Mouse (Mus musculus) testis, adult 2 months (tissue): Measurements from ENCODE around the gene Bcas3. TPM values are rescaled to one million over a fixed set of nuclear protein-coding genes. Genes with fewer than 3 reads are reported as not detected.

Experiments used
- H3K27ac ChIP-seq: fragments of 200-500 bp; 2 replicates; pipeline ENCODE4 v1.5.1; 2012; ENCODE audit warnings: low read depth, low read length; ENCODE audit not compliant: control insufficient read depth, insufficient read depth
- H3K27me3 ChIP-seq: fragments of 200-500 bp; 2 replicates; pipeline ENCODE4 v1.6.1; 2012; ENCODE audit warnings: mild to moderate bottlenecking, low read length, moderate library complexity; ENCODE audit not compliant: control insufficient read depth, insufficient read depth
- H3K36me3 ChIP-seq: fragments of 200-500 bp; 2 replicates; pipeline ENCODE4 v1.6.1; 2012; ENCODE audit warnings: mild to moderate bottlenecking, low read length; ENCODE audit not compliant: control insufficient read depth, insufficient read depth
- H3K4me1 ChIP-seq: fragments of 200-500 bp; 2 replicates; pipeline ENCODE4 v1.6.1; 2012; ENCODE audit warnings: low read length; ENCODE audit not compliant: control insufficient read depth, insufficient read depth
- H3K4me3 ChIP-seq: fragments of 200-500 bp; 2 replicates; pipeline ENCODE4 v1.5.1; 2012; ENCODE audit warnings: low read depth, mild to moderate bottlenecking, low read length, moderate library complexity, mixed read lengths; ENCODE audit not compliant: control insufficient read depth
- CTCF ChIP-seq: fragments of 200-500 bp; IDR thresholded peaks from 2 replicates; pipeline ENCODE4 v1.5.1; 2012; ENCODE audit warnings: low read depth, mild to moderate bottlenecking, inconsistent platforms, low read length, moderate library complexity; ENCODE audit not compliant: control insufficient read depth, insufficient read depth, insufficient replicate concordance
- POLR2A ChIP-seq: fragments of 200-500 bp; IDR thresholded peaks from 2 replicates; pipeline ENCODE4 v1.6.1; 2012; ENCODE audit warnings: low read depth, mild to moderate bottlenecking, inconsistent platforms, low read length, moderate library complexity; ENCODE audit not compliant: control insufficient read depth
- polyA plus RNA-seq: library from polyadenylated mRNA; depleted of rRNA; stranded (reverse); fragments of >200 nt; gene quantifications from 2 replicates; pipeline ENCODE4 v1.2.3, GENCODE M21; 2012

Bcas3 gene
- polyA plus RNA-seq, 1 experiment: 23.4 TPM

DNA sequence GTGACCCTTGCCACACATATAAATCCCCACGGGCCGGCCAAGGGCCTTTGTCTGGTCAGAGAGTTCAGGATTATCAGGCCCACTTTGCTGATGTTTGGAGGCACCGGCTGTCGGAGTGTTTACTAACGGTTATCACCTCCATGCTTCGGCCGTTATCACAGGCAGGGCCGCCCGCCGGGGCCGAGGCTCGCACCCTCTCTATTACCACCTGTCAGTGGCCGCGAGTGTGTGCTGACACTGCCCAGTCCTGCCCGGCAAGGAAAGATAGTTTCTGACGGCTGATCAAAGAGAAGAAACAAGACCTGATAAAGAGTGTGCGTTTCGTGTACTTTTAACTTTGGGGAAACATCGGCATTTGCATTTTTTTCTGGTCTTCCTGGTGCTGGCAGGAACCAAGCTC is 446.9 kb downstream of the Bcas3 start:
- Histone ChIP-seq H3K36me3 (no peaks in the 10 kb centered on the region), H3K27ac (no peak overlapping the region), H3K4me3 (no peak overlapping the region), H3K27me3 (no peaks in the 10 kb centered on the region), H3K4me1 (no peaks in the 10 kb centered on the region)
- TF ChIP-seq CTCF (no peak), POLR2A (no peak)

DNA sequence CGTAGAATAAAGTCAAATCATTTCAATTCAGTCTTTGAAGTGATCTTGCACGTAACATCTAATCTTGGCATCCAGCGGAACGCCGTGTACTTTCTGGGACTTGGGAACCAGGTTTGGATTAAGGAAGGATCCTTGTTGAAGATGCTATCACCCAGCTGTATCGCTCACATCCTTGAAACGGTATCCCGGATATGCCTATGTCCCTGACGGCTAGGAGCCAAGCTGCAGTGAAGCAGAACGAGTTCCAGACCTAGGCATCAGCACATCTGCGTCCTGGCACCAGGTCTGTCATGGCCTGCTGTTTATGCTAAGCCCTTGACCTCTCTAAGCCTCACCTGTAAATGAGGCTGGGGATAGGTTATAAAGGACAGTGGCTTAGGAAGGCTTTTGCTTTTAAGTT is 447.4 kb downstream of the Bcas3 start:
- no peak overlapping the region for H3K4me3 ChIP-seq
- H3K36me3 ChIP-seq: no peaks in the 10 kb centered on the region
- no peaks in the 10 kb centered on the region for H3K4me1 ChIP-seq
- TF ChIP-seq POLR2A: no peak
- no peak for TF ChIP-seq CTCF
- H3K27me3 ChIP-seq: no peaks in the 10 kb centered on the region
- H3K27ac ChIP-seq: no peak overlapping the region

DNA sequence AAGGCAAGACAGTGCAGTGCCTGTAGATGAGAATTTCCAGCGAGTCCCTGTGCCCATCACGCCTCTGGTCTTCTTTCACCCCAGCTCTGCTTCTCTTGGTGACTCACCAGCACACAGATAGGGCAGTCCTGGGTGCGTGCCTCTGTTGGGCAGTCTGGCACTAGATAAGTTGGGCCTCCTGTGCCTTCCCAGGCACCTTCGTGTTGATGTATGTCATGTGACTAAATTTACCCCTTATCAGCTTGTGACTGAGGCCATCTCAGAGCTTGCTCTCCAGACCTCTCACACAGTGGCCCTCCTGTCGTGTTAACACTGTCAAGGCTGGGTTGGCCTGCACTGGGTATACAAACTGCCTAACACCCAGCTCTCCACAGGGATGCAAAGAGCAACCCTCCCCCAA is 451.1 kb downstream of the Bcas3 start:
- Histone ChIP-seq H3K4me1 (no peaks in the 10 kb centered on the region), H3K4me3 (no peak overlapping the region), H3K36me3 (no peaks in the 10 kb centered on the region), H3K27ac (no peak overlapping the region), H3K27me3 (no peaks in the 10 kb centered on the region)
- TF ChIP-seq CTCF (no peak), POLR2A (no peak)

DNA sequence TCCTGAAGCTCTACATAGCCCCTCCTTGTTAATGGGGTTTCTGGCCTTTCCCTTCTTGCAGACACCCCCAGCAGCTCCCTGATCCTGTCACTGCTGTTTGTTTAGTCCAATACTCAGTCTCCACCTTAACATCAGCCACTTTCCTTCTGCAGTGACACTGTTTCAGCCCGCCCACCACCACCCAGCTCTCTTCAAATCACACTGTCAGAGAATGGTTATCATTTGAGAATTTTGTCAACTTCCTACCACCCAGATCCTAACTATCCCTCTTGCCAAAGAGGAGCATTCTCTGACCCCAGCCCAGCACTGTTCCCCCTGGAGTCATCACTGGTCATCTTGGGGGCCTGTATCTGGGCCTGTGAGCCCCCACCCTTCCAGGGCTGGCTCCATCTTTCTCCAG is 452.8 kb downstream of the Bcas3 start:
- no peaks in the 10 kb centered on the region for H3K27me3 ChIP-seq
- H3K4me1 ChIP-seq: no peaks in the 10 kb centered on the region
- H3K27ac ChIP-seq: no peak overlapping the region
- H3K4me3 ChIP-seq: no peak overlapping the region
- TF ChIP-seq CTCF (no peak), POLR2A (no peak)
- H3K36me3 ChIP-seq: no peaks in the 10 kb centered on the region

DNA sequence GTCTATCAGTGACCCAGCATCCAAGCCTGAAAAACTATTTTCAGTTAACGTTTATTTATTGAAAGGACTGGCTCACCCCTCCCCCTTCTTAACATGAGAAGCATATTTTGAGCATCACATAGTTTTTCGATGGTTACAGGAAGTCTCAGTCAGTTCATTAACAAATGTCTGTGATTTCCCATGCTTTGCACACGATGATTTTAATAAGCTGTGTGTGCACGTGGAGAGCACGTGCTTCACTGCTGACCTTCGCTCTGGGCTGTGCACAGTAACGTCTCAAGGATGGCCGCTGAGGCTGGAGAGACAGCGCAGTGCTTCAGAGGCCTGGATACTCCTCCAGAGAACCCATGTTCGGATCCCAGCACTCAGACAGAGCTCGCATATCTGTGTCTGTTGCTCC is 454.4 kb downstream of the Bcas3 start:
- H3K27ac ChIP-seq: no peak overlapping the region
- H3K27me3 ChIP-seq: no peaks in the 10 kb centered on the region
- no peak for TF ChIP-seq POLR2A
- no peak for TF ChIP-seq CTCF
- H3K36me3 ChIP-seq: no peaks in the 10 kb centered on the region
- no peak overlapping the region for H3K4me3 ChIP-seq
- no peaks in the 10 kb centered on the region for H3K4me1 ChIP-seq

DNA sequence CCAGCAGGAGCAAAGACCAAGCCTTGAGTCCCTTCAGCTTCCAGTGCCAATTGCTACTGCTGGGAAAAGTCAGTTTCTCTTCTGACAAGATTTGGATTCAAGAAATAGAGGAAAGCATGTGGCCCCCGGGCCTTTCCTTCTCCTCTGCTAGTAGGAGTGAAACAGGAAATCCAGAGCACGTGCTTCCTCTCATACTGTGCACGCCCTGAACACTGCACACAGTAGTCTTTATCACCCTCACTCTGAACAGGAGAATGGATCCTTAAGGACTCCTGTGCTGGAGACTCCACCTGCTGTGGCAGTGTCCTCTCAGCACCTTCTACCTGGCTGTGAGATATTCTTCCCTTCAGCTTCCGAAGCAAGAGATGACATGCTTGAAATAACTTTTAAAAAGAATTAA is 458.3 kb downstream of the Bcas3 start:
- Histone ChIP-seq H3K27me3 (no peaks in the 10 kb centered on the region), H3K36me3 (no peaks in the 10 kb centered on the region), H3K27ac (no peak overlapping the region), H3K4me1 (no peaks in the 10 kb centered on the region), H3K4me3 (no peak overlapping the region)
- TF ChIP-seq CTCF (no peak), POLR2A (no peak)

DNA sequence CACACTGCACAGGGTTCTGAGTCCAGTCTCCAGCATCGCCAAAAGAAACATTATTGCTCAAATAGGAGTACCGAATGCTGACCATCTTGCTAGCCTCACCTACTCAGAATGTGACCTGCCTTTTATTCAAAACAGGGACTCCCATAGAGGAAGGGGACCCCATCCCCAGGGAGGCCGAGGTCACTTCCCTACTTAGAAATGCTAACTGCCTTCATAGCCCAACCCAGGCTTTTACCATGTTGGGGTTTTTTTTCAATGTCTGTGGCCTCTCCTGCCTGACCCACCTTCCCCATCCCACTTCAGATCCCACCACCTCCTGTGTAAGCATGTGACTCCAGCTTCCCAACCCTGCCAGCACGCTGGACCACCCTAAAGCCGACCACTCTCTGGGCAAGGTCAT is 458.7 kb downstream of the Bcas3 start:
- Histone ChIP-seq H3K4me3 (no peak overlapping the region), H3K4me1 (no peaks in the 10 kb centered on the region), H3K36me3 (no peaks in the 10 kb centered on the region), H3K27me3 (no peaks in the 10 kb centered on the region), H3K27ac (no peak overlapping the region)
- TF ChIP-seq CTCF (no peak), POLR2A (no peak)

DNA sequence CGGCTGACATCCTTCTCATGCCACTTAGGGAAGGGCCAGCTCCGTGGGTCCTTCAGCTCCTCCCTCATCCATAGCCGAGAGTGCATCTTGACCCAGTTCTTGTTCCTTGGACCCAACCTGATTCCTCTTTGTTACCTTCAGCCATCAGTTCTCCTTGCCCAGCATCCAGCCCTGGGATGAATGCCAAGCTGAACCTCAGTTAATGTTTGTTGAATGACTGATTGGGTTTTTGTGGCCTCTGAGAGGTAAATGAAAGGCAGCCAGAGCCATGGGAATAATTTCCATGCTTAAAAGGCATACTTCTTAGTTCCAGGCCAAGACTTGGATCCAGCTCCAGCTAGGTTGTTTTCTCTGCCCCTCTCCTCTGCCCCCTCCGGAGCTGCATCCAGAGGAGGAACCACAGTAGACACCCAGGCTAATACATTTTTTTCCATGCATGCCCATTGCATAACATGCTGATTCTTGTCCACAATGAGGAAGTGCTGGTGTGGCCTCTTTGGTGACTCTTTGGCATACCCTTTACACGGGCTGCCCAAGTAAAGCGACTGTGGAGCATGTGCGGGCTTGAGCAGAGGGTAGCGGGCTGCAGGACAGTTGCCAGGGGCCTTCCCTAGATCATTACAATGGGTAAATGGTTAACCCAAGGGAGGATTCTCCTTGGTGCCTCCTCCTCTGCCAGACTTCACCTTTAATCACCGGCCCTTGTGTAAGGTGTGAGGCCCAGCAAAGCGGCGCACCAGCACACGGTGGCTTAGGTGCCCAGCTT is 459.4 kb downstream of the Bcas3 start:
- H3K4me1 ChIP-seq: no peaks in the 10 kb centered on the region
- no peak overlapping the region for H3K27ac ChIP-seq
- TF ChIP-seq POLR2A (no peak), CTCF (no peak)
- H3K27me3 ChIP-seq: no peaks in the 10 kb centered on the region
- no peaks in the 10 kb centered on the region for H3K36me3 ChIP-seq
- H3K4me3 ChIP-seq: no peak overlapping the region
